Mouse (Mus musculus) 416B (cell line): ENCODE data around the gene Rhof.

Experiments
- DNase-seq: peaks from one replicate; pipeline ENCODE4 v3.0.0; 2011; ENCODE audit warnings: low read depth

The Rhof gene

GRCm38 (mm10) chr5:123110296-123110721 lies 22.2 kb downstream of the Rhof start:
- no peak for DNase-seq

GRCm38 (mm10) chr5:123109452-123110203 lies 22.9 kb downstream of the Rhof start:
- no peak for DNase-seq

GRCm38 (mm10) chr5:123104769-123105168 lies 27.7 kb downstream of the Rhof start:
- no peak for DNase-seq

GRCm38 (mm10) chr5:123103556-123103955 lies 28.9 kb downstream of the Rhof start:
- DNase-seq = no peak

- DNase-seq = peak; percentile 57
Observed at GRCm38 (mm10) chr5:123102376-123102775, 30.1 kb downstream of the Rhof start.

- DNase-seq = no peak
Observed at GRCm38 (mm10) chr5:123098487-123098886, 34.0 kb downstream of the Rhof start.

GRCm38 (mm10) chr5:123096299-123096698 lies 36.2 kb downstream of the Rhof start:
- DNase-seq = no peak

GRCm38 (mm10) chr5:123094238-123094991 lies 38.1 kb downstream of the Rhof start:
- no peak for DNase-seq

GRCm38 (mm10) chr5:123093077-123093633 lies 39.3 kb downstream of the Rhof start:
- no peak for DNase-seq

GRCm38 (mm10) chr5:123090560-123091306 lies 41.8 kb downstream of the Rhof start:
- no peak for DNase-seq

- no peak for DNase-seq
Observed at GRCm38 (mm10) chr5:123088784-123089183, 43.7 kb downstream of the Rhof start.

- DNase-seq = no peak
Observed at GRCm38 (mm10) chr5:123086501-123086900, 46.0 kb downstream of the Rhof start.

GRCm38 (mm10) chr5:123083340-123084050 lies 49.0 kb downstream of the Rhof start:
- no peak for DNase-seq

GRCm38 (mm10) chr5:123080510-123080909 lies 52.0 kb downstream of the Rhof start:
- DNase-seq = peak; percentile 29

GRCm38 (mm10) chr5:123080041-123080440 lies 52.5 kb downstream of the Rhof start:
- DNase-seq = peak; percentile 92

GRCm38 (mm10) chr5:123079568-123079967 lies 52.9 kb downstream of the Rhof start:
- DNase-seq = no peak

- peak; percentile 31 for DNase-seq
Observed at GRCm38 (mm10) chr5:123076419-123077281, 55.8 kb downstream of the Rhof start.

GRCm38 (mm10) chr5:123075576-123076418 lies 56.7 kb downstream of the Rhof start:
- DNase-seq = peak; percentile 90

GRCm38 (mm10) chr5:123068714-123069113 lies 63.8 kb downstream of the Rhof start:
- no peak for DNase-seq

GRCm38 (mm10) chr5:123068115-123068514 lies 64.4 kb downstream of the Rhof start, which contains the start of gene Tmem120b:
Gene Tmem120b (plus strand): TSS chr5:123068415.
- DNase-seq = no peak
